Mouse (Mus musculus) small intestine, adult 2 months (tissue): ENCODE measurements around the gene Ogfrl1.

Experiments
- CTCF ChIP-seq: fragments of 200-500 bp; IDR thresholded peaks from 2 replicates; pipeline ENCODE4 v1.5.1; 2012; ENCODE audit warnings: low read depth, mild to moderate bottlenecking, control low read depth, inconsistent platforms, low read length, moderate library complexity, mixed read lengths; ENCODE audit not compliant: insufficient replicate concordance, insufficient read length; ENCODE audit errors: extremely low read depth
- POLR2A ChIP-seq: fragments of 200-500 bp; IDR thresholded peaks from 2 replicates; pipeline ENCODE4 v1.6.1; 2012; ENCODE audit warnings: low read depth, mild to moderate bottlenecking, control low read depth, inconsistent platforms, low read length, moderate library complexity

DNA sequence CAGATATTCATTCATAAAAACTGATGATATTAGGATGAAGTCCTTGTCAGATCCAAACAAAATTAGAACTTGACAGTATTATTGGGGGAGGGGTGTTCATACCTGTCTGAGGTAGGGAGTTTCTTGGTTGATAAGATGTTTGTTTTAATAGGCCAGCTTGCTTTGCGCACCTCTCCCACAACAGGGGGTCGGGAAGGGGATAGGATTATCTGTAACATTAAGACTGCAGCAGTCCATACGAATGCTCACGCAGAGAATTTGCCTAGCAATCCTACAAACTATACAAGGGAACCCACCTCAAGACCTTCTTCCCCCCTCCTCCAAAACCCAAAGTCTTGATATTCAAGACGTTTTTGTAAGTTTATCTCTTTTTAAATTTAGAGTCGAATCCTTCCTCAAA, 13.2 kb downstream of the Ogfrl1 start:
- no peak for TF ChIP-seq CTCF
- no peak for TF ChIP-seq POLR2A
